Mouse (Mus musculus): ENCODE results near the gene Haghl. TPM values are rescaled to one million over a fixed set of nuclear protein-coding genes. Genes with fewer than 3 reads are reported as not detected.

The Haghl gene
- polyA plus RNA-seq, 2 experiments: 69.3 to 113 TPM

DNA sequence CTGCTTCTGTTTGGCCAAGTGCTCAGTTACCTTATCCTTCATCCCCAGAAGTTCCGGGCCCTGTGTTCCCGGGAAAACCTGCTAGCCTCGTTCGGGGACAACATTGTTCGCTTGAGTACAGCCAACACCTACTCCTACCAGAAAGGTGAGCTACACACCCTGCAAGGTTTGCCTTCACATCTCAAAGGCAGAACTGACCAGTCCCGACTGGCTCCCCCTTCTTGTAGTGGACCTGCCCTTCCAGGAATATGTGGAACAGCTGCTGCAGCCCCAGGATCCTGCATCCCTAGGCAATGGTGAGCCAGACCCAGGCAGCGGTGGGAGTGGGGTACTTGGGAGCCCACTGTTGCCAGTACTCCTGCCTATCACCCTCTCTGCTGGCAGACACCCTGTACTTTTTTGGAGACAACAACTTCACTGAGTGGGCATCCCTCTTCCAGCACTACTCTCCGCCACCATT is 44.1 kb upstream of the Haghl start:
- H3K4me2 ChIP-seq (replicated peaks; ENCODE audit: low read depth, low read length, severe bottlenecking): peak overlapping the region; percentile 79
- peak overlapping the region; percentile 81 for H3K27ac ChIP-seq (replicated peaks; ENCODE audit: low read depth, low read length)
- H3K36me3 ChIP-seq (ENCODE audit: control insufficient read depth, insufficient read depth, low read length): peaks cover 41% of the 10 kb centered on the region
- DNase-seq (ENCODE audit: low spot score): no peak
- no peaks in the 10 kb centered on the region for H3K27me3 ChIP-seq (ENCODE audit: control insufficient read depth, insufficient read depth, low read length)
- no peaks in the 10 kb centered on the region for H3K9me3 ChIP-seq (ENCODE audit: control insufficient read depth, low read length)
- peak overlapping the region; percentile 73 for H3K9ac ChIP-seq (ENCODE audit: low read depth, low read length, severe bottlenecking)
- WGBS: 42% methylated on average over 8 of the region's 8 CpGs
- TF ChIP-seq POLR2A (IDR thresholded peaks at IDR 0.05; ENCODE audit: borderline replicate concordance, extremely low read depth, insufficient read depth, insufficient read length): no peak
- peak overlapping the region; percentile 67 for H3K4me3 ChIP-seq (replicated peaks; ENCODE audit: low read length)
- H3K4me1 ChIP-seq (ENCODE audit: control insufficient read depth, insufficient read depth, low read length): peaks cover 36% of the 10 kb centered on the region
- no peak for ATAC-seq (ENCODE audit: low FRiP score, low read depth)

DNA sequence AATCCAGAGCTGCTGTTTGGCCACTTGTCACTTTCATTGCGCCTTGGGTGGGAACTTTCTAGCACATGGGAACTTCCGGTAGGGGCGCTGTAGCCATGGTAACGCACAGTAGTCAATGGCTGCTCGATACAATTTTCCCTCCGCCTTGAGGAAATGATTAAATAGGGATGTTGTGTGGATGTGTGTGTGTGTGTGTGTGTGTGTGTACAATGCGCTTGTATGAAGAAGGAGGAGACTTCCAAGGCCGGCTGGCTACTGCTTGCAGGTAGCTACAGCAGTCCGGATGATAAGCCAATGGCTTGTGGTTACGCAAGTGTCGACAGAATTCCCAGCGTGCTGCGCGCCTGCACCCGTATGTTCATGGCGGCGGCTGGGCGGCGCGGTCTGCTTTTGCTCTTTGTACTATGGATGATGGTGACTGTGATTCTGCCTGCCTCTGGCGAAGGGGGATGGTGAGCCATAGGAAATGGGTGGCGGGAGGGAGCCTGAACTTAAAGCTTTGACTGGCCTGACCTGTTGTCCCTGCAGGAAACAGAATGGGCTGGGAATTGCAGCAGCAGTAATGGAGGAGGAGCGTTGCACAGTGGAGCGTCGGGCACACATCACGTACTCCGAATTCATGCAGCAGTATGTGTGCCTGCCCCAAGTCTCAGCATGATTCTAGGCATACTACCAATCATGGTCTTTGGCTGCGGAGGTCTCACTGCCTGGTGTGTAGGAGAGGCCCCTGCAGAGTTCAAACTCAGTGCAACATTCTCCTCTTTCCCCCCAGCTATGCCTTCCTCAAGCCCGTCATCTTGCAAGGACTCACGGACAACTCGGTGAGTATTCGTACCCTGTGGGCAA is 43.5 kb upstream of the Haghl start, which contains the start of gene Jmjd8:
Jmjd8 (plus strand) TSS at position 156 of the 846 bp plus-strand sequence.
- H3K36me3 ChIP-seq (ENCODE audit: control insufficient read depth, insufficient read depth, low read length): peaks cover 41% of the 10 kb centered on the region
- peak within 1 kb of the TSS; percentile 73 for H3K9ac ChIP-seq (ENCODE audit: low read depth, low read length, severe bottlenecking)
- H3K4me2 ChIP-seq (replicated peaks; ENCODE audit: low read depth, low read length, severe bottlenecking): peak within 1 kb of the TSS; percentile 79
- H3K9me3 ChIP-seq (ENCODE audit: control insufficient read depth, low read length): no peaks in the 10 kb centered on the region
- peak within 1 kb of the TSS; percentile 67 for H3K4me3 ChIP-seq (replicated peaks; ENCODE audit: low read length)
- WGBS: 2% methylated on average over 32 of the region's 32 CpGs
- peak; percentile 63; the same call in 1 of the 2 replicates for TF ChIP-seq POLR2A (IDR thresholded peaks at IDR 0.05; ENCODE audit: borderline replicate concordance, extremely low read depth, insufficient read depth, insufficient read length)
- H3K27me3 ChIP-seq (ENCODE audit: control insufficient read depth, insufficient read depth, low read length): no peaks in the 10 kb centered on the region
- peaks cover 36% of the 10 kb centered on the region for H3K4me1 ChIP-seq (ENCODE audit: control insufficient read depth, insufficient read depth, low read length)
- peak; percentile 54 for ATAC-seq (ENCODE audit: low FRiP score, low read depth)
- peak within 1 kb of the TSS; percentile 81 for H3K27ac ChIP-seq (replicated peaks; ENCODE audit: low read depth, low read length)
- DNase-seq (ENCODE audit: low spot score): peak; percentile 87

DNA sequence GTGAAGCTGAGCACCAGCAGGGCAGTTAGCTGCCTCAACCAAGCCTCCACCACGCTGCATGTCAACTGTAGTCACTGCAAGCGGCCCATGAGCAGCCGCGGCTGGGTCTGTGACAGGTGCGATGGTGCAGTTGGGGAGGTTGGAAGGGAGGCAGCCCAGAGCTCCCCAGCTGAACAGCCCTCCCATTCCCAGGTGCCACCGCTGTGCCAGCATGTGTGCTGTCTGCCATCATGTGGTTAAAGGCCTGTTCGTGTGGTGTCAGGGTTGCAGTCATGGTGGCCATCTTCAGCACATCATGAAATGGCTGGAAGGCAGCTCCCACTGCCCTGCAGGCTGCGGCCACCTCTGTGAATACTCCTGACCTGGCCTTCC is 42.7 kb upstream of the Haghl start:
- WGBS: 88% methylated on average over 8 of the region's 8 CpGs
- TF ChIP-seq POLR2A (IDR thresholded peaks at IDR 0.05; ENCODE audit: borderline replicate concordance, extremely low read depth, insufficient read depth, insufficient read length): no peak
- Histone ChIP-seq H3K4me1 (ENCODE audit: control insufficient read depth, insufficient read depth, low read length) (peaks cover 34% of the 10 kb centered on the region), H3K4me2 (replicated peaks; ENCODE audit: low read depth, low read length, severe bottlenecking) (peak overlapping the region; percentile 79), H3K36me3 (ENCODE audit: control insufficient read depth, insufficient read depth, low read length) (peaks cover 41% of the 10 kb centered on the region), H3K9me3 (ENCODE audit: control insufficient read depth, low read length) (no peaks in the 10 kb centered on the region), H3K27me3 (ENCODE audit: control insufficient read depth, insufficient read depth, low read length) (no peaks in the 10 kb centered on the region), H3K9ac (ENCODE audit: low read depth, low read length, severe bottlenecking) (peak overlapping the region; percentile 73; the same call in 1 of the 2 replicates), H3K27ac (replicated peaks; ENCODE audit: low read depth, low read length) (peak overlapping the region; percentile 81; the same call in 1 of the 2 replicates), H3K4me3 (replicated peaks; ENCODE audit: low read length) (peak overlapping the region; percentile 67)
- ATAC-seq (ENCODE audit: low FRiP score, low read depth): no peak
- DNase-seq (ENCODE audit: low spot score): no peak

DNA sequence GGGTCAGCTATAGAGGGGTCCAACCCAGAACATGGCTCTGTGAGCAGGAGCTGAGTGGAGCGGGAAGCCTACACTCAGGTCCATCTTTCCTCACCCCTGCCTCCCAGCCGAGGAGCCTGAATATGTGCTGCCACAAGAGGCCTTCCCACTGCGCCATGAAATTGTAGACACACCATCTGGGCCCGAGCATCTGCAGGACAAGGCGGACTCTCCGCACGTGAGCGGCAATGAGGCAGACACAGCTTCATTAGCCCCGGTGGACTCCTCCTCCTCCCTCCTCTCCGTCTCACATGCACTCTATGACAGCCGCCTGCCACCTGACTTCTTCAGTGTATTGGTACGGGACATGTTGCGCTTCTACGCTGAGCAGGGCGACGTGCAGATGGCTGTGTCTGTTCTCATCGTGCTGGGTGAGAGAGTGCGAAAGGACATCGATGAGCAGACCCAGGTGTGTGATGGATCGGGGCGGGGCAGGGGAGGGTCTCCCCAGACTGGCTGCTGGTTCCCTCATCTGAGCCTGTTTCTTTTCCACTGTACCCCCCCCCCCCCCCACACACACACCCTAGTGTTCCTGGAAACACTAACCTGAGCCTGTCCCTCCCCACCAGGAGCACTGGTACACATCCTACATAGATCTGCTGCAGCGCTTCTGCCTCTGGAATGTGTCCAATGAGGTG is 42.2 kb upstream of the Haghl start:
- no peak overlapping the region for H3K27ac ChIP-seq (replicated peaks; ENCODE audit: low read depth, low read length)
- peaks cover 34% of the 10 kb centered on the region for H3K4me1 ChIP-seq (ENCODE audit: control insufficient read depth, insufficient read depth, low read length)
- H3K4me2 ChIP-seq (replicated peaks; ENCODE audit: low read depth, low read length, severe bottlenecking): no peak overlapping the region
- no peak for ATAC-seq (ENCODE audit: low FRiP score, low read depth)
- H3K9ac ChIP-seq (ENCODE audit: low read depth, low read length, severe bottlenecking): no peak overlapping the region
- no peak for TF ChIP-seq POLR2A (IDR thresholded peaks at IDR 0.05; ENCODE audit: borderline replicate concordance, extremely low read depth, insufficient read depth, insufficient read length)
- WGBS: 91% methylated on average over 22 of the region's 22 CpGs
- DNase-seq (ENCODE audit: low spot score): no peak
- no peak overlapping the region for H3K4me3 ChIP-seq (replicated peaks; ENCODE audit: low read length)
- no peaks in the 10 kb centered on the region for H3K27me3 ChIP-seq (ENCODE audit: control insufficient read depth, insufficient read depth, low read length)
- H3K9me3 ChIP-seq (ENCODE audit: control insufficient read depth, low read length): no peaks in the 10 kb centered on the region
- peaks cover 41% of the 10 kb centered on the region for H3K36me3 ChIP-seq (ENCODE audit: control insufficient read depth, insufficient read depth, low read length)

DNA sequence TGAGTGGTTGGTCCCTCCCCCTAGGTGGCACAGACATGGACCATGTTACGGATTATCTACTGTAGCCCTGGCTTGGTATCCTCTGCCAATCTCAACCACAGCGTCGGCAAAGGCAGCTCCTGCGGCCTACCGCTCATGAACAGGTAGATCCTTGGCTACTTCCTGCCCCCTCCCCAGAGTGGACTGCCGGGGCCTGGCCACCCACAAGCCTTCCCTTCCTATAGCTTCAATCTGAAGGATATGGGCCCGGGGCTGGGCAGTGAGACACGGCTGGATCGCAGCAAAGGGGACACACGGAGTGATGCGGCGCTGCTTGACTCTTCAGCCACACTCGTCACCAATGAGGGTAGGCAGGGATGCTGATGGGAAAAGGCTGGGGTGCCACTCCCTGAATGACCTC is 41.5 kb upstream of the Haghl start:
- Histone ChIP-seq H3K4me2 (replicated peaks; ENCODE audit: low read depth, low read length, severe bottlenecking) (no peak overlapping the region), H3K9me3 (ENCODE audit: control insufficient read depth, low read length) (no peaks in the 10 kb centered on the region), H3K4me3 (replicated peaks; ENCODE audit: low read length) (no peak overlapping the region), H3K4me1 (ENCODE audit: control insufficient read depth, insufficient read depth, low read length) (peaks cover 34% of the 10 kb centered on the region), H3K27me3 (ENCODE audit: control insufficient read depth, insufficient read depth, low read length) (no peaks in the 10 kb centered on the region), H3K9ac (ENCODE audit: low read depth, low read length, severe bottlenecking) (no peak overlapping the region), H3K36me3 (ENCODE audit: control insufficient read depth, insufficient read depth, low read length) (peaks cover 41% of the 10 kb centered on the region), H3K27ac (replicated peaks; ENCODE audit: low read depth, low read length) (no peak overlapping the region)
- ATAC-seq (ENCODE audit: low FRiP score, low read depth) (no peak), DNase-seq (ENCODE audit: low spot score) (no peak)
- TF ChIP-seq POLR2A (IDR thresholded peaks at IDR 0.05; ENCODE audit: borderline replicate concordance, extremely low read depth, insufficient read depth, insufficient read length): no peak
- 96% methylated on average over 13 of the region's 13 CpGs for WGBS

Data from limb, embryonic 14.5 days (tissue).